8 mouse cellular contexts compared by ENCODE assay signal in the genomic region with DNA sequence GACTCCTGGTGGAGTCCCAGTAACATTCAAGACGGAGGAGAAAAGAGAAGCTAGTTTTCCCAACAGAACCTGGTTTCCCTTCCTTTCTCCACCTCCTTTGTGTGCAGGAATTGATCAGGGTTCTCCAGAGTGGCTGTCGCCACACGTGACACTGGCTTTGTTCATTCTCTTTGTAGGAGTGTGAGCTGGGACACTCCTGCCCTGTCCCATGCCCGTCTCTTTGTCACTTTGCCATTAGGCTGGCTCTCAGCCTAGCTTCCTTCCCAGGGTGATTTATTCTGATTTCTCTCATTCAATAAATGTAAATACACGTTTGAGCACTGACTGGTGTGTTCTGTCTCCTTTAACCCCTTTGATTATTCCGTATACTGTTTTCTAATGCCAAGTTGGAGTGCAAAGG. TPM values are rescaled to one million over a fixed set of nuclear protein-coding genes. Genes with fewer than 3 reads are reported as not detected.
DNase-seq lines count a peak whose midpoint lies in the region; ATAC-seq and TF ChIP-seq lines count a peak whose summit lies in the region.

No protein-coding gene starts in this region.

- H3K4me3 ChIP-seq in limb, embryonic 15.5 days: no peak overlapping the region
- no peak overlapping the region for H3K4me3 ChIP-seq in small intestine, adult 2 months (ENCODE audit: low read depth, low read length)
- no peak overlapping the region for H3K4me3 ChIP-seq in intestine, embryonic 15.5 days (replicated peaks)
- H3K4me3 ChIP-seq in layer of hippocampus, adult 2 months: no peak overlapping the region

- peak overlapping the region; percentile 77 for H3K27ac ChIP-seq in limb, embryonic 15.5 days
- 0 out of 2 replicates have a peak overlapping the region, but pooled peaks have one; percentile 11 for H3K27ac ChIP-seq in small intestine, adult 2 months (ENCODE audit: insufficient read depth, low read depth, low read length)
- H3K27ac ChIP-seq in intestine, embryonic 15.5 days: no peak overlapping the region
- H3K27ac ChIP-seq in layer of hippocampus, adult 2 months: no peak overlapping the region

- H3K4me2 ChIP-seq in limb, embryonic 15.5 days: no peak overlapping the region
- no peak overlapping the region for H3K4me2 ChIP-seq in intestine, embryonic 15.5 days (replicated peaks)

- no peaks in the 10 kb centered on the region for H3K36me3 ChIP-seq in limb, embryonic 15.5 days
- no peaks in the 10 kb centered on the region for H3K36me3 ChIP-seq in small intestine, adult 2 months (ENCODE audit: control insufficient read depth, insufficient read depth, low read length)
- no peaks in the 10 kb centered on the region for H3K36me3 ChIP-seq in intestine, embryonic 15.5 days

- no peak overlapping the region for H3K9ac ChIP-seq in limb, embryonic 15.5 days
- H3K9ac ChIP-seq in intestine, embryonic 15.5 days: no peak overlapping the region

- no peak for ATAC-seq in limb, embryonic 15.5 days (ENCODE audit: insufficient number of reproducible peaks, low FRiP score, low TSS enrichment, low read depth)
- no peak for ATAC-seq in intestine, embryonic 15.5 days

- H3K27me3 ChIP-seq in limb, embryonic 15.5 days: no peaks in the 10 kb centered on the region
- H3K27me3 ChIP-seq in small intestine, adult 2 months (ENCODE audit: control insufficient read depth, insufficient read depth, low read length): no peaks in the 10 kb centered on the region
- H3K27me3 ChIP-seq in intestine, embryonic 15.5 days (replicated peaks): no peaks in the 10 kb centered on the region

- peak; percentile 17 to 39 for DNase-seq in cerebellum, postnatal 10 days
- no peak for DNase-seq in cerebellum, adult 8-10 months
- DNase-seq in lung, adult 18-20 months: peak; percentile 21 to 44
- DNase-seq in lung, postnatal 25 days (ENCODE audit: low spot score): no peak
- no peak for DNase-seq in layer of hippocampus, adult 2 months (ENCODE audit: low spot score in 2 of 2)

- no peak for TF ChIP-seq CTCF in small intestine, adult 2 months (IDR thresholded peaks at IDR 0.05; ENCODE audit: extremely low read depth, insufficient read length, insufficient replicate concordance, low read depth, low read length)
- TF ChIP-seq CTCF in layer of hippocampus, adult 2 months (conservative IDR thresholded peaks at IDR 0.05): no peak

- H3K4me1 ChIP-seq in limb, embryonic 15.5 days: peaks cover 22% of the 10 kb centered on the region
- H3K4me1 ChIP-seq in small intestine, adult 2 months (ENCODE audit: control insufficient read depth, insufficient read depth, insufficient read length, low read length): no peaks in the 10 kb centered on the region; the same call in 1 of the 2 replicates
- H3K4me1 ChIP-seq in intestine, embryonic 15.5 days (replicated peaks): peaks cover 4% of the 10 kb centered on the region

- WGBS in limb, embryonic 15.5 days: 61% methylated on average over 6 of the region's 6 CpGs
- WGBS in small intestine, adult 2 months: 57% methylated on average over 6 of the region's 6 CpGs
- 63% methylated on average over 6 of the region's 6 CpGs for WGBS in intestine, embryonic 15.5 days

- no peak for TF ChIP-seq POLR2A in small intestine, adult 2 months (IDR thresholded peaks at IDR 0.05; ENCODE audit: low read depth, low read length)

- no peaks in the 10 kb centered on the region for H3K9me3 ChIP-seq in limb, embryonic 15.5 days
- H3K9me3 ChIP-seq in intestine, embryonic 15.5 days: no peaks in the 10 kb centered on the region

RNA-seq across cellular contexts. Expression of gene Fndc3b, which starts 55.3 kb away (rescaled TPM):
- 35.4 and 39.5 TPM in 2 replicates for polyA plus RNA-seq in limb, embryonic 15.5 days (2015; fragmentation: Nextera tagmentation; extraction: Ambion mirVana)
- polyA plus RNA-seq in small intestine, adult 2 months (2012; rRNA removed): 5.8 and 6.2 TPM in 2 replicates
- 20.1 and 21.7 TPM in 2 replicates for polyA plus RNA-seq in intestine, embryonic 15.5 days (2015; fragmentation: Nextera tagmentation; extraction: Ambion mirVana)
- total RNA-seq in layer of hippocampus, adult 2 months (2021): 10 to 100 TPM; 18.9 to 26.2 TPM

Comparison
In these comparisons a context has a peak if more than half of its experiments do, and no peak if none do; other contexts are left out.
1. DNase-seq: peak in cerebellum, postnatal 10 days (2 of 2) and lung, adult 18-20 months (2 of 2); none in cerebellum, adult 8-10 months (single experiment), lung, postnatal 25 days (single experiment) and layer of hippocampus, adult 2 months (0 of 2).
2. H3K27ac ChIP-seq: peak in limb, embryonic 15.5 days (single experiment) and small intestine, adult 2 months (single experiment); none in intestine, embryonic 15.5 days (single experiment) and layer of hippocampus, adult 2 months (single experiment).